Mouse (Mus musculus): ENCODE results near the gene Lingo1. TPM values are rescaled to one million over a fixed set of nuclear protein-coding genes. Genes with fewer than 3 reads are reported as not detected.

Gene Lingo1
- polyA plus RNA-seq, 1 experiment from 2014 or later = 1.3 TPM

DNA sequence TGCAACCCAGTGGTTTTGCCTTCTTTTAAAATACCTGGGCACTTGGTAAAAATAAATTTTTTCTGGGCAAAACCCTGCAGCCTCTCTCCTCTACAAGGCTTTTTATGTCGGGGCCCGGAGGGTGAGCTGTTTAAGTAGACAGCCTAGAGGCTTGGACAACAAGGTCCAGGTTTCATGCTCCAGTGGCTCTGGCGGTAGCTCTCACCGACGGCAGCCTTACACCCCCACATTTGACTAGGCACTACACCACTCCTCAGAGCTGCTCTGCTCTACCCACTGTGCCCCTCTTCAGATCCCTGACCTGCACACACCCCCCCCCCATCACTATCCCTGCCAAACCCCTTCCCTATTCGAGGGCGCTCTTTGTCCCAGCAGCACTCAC is 212.2 kb downstream of the Lingo1 start:
- no peaks in the 10 kb centered on the region for H3K4me1 ChIP-seq (ENCODE audit: insufficient read depth, low read depth, low read length)
- no peak for TF ChIP-seq EP300 (IDR thresholded peaks at IDR 0.05)
- TF ChIP-seq CTCF (IDR thresholded peaks at IDR 0.05) = no peak
- DNase-seq (ENCODE audit: low spot score) (no peak), ATAC-seq (no peak)
- 73% methylated on average over 7 of the region's 7 CpGs for WGBS
- H3K9ac ChIP-seq (replicated peaks; ENCODE audit: low read depth) = no peak overlapping the region
- H3K27me3 ChIP-seq (replicated peaks; ENCODE audit: insufficient read depth, low read length) = no peaks in the 10 kb centered on the region
- no peak overlapping the region for H3K4me2 ChIP-seq (replicated peaks; ENCODE audit: low read depth, low read length)
- no peak overlapping the region for H3K27ac ChIP-seq (ENCODE audit: low read length)
- no peak overlapping the region for H3K4me3 ChIP-seq (ENCODE audit: low read depth, low read length)
- H3K9me3 ChIP-seq (ENCODE audit: low read length) = no peaks in the 10 kb centered on the region
- no peaks in the 10 kb centered on the region for H3K36me3 ChIP-seq (ENCODE audit: insufficient read depth, low read length)

DNA sequence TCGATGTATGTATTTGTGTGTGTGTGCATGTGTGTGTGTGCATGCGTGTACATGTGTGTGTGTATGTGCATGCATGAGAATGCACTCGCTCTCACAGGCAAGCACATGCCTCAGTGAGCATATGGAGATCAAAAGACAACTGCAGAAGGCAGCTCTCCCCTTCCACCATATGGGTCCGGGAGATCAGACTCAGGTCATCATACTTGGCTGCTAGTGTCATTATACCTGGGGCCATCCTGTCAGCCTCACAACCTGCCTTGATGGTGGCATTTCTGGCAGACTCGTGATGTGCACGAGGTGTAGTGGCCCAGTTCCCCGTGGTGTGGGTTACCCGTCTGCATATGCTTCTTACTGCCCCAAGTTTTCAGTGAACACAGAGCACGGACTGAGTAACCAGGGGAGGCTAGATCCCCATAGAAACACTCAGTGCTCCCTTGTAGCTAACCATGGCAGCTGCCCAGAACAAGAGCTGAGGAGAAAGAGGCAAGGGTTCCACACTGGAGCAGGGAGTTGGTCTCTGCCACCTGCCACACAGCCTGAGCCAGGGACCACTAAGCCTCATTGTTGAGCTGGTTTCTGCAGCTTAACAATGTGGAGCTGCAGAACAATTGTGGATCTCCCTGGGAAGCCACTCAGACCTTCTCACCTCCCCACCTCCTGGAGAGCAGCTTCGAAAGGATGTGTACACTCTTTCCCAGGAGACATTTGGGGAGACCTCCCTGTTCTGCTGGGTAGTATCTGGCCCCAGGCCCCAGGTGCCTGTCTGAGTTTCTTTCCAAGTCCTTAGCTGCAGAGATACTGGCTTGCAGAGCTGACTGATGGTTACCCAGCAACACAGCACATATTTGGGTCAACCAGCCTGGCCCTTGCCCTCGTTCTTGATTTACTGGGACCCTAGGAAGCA is 212.9 kb downstream of the Lingo1 start:
- no peak overlapping the region for H3K4me3 ChIP-seq (ENCODE audit: low read depth, low read length)
- 67% methylated on average over 11 of the region's 11 CpGs for WGBS
- ATAC-seq = no peak
- no peak overlapping the region for H3K27ac ChIP-seq (ENCODE audit: low read length)
- H3K27me3 ChIP-seq (replicated peaks; ENCODE audit: insufficient read depth, low read length) = no peaks in the 10 kb centered on the region
- no peaks in the 10 kb centered on the region for H3K9me3 ChIP-seq (ENCODE audit: low read length)
- TF ChIP-seq EP300 (IDR thresholded peaks at IDR 0.05) (no peak), CTCF (IDR thresholded peaks at IDR 0.05) (no peak)
- H3K4me2 ChIP-seq (replicated peaks; ENCODE audit: low read depth, low read length) = no peak overlapping the region
- no peaks in the 10 kb centered on the region for H3K4me1 ChIP-seq (ENCODE audit: insufficient read depth, low read depth, low read length)
- no peak overlapping the region for H3K9ac ChIP-seq (replicated peaks; ENCODE audit: low read depth)
- no peaks in the 10 kb centered on the region for H3K36me3 ChIP-seq (ENCODE audit: insufficient read depth, low read length)
- DNase-seq (ENCODE audit: low spot score) = no peak

DNA sequence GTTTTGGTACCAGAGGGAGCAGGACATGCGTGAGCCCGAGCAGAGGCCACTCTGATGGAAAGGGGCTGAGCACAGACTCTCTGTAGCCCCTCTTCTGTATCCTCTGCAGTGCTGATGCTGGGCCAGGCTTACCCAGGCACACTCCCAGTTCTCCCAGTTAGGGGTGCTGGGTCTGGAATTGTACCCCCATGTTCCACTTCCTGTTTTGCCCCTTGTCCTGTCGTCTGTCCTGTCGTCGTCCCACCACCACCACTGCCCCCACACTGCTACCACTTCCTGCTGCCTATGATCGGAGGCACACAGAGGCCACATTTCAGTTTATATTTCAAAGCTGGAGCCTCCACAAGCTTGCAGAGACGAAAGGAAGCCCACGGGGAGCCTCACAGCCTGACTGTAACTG is 213.6 kb downstream of the Lingo1 start:
- ATAC-seq (no peak), DNase-seq (ENCODE audit: low spot score) (no peak)
- TF ChIP-seq EP300 (IDR thresholded peaks at IDR 0.05) (no peak), CTCF (IDR thresholded peaks at IDR 0.05) (no peak)
- Histone ChIP-seq H3K4me3 (ENCODE audit: low read depth, low read length) (no peak overlapping the region), H3K27me3 (replicated peaks; ENCODE audit: insufficient read depth, low read length) (no peaks in the 10 kb centered on the region), H3K27ac (ENCODE audit: low read length) (no peak overlapping the region), H3K36me3 (ENCODE audit: insufficient read depth, low read length) (no peaks in the 10 kb centered on the region), H3K4me2 (replicated peaks; ENCODE audit: low read depth, low read length) (no peak overlapping the region), H3K9ac (replicated peaks; ENCODE audit: low read depth) (no peak overlapping the region), H3K9me3 (ENCODE audit: low read length) (no peaks in the 10 kb centered on the region), H3K4me1 (ENCODE audit: insufficient read depth, low read depth, low read length) (no peaks in the 10 kb centered on the region)
- WGBS = 45% methylated on average over 8 of the region's 8 CpGs

DNA sequence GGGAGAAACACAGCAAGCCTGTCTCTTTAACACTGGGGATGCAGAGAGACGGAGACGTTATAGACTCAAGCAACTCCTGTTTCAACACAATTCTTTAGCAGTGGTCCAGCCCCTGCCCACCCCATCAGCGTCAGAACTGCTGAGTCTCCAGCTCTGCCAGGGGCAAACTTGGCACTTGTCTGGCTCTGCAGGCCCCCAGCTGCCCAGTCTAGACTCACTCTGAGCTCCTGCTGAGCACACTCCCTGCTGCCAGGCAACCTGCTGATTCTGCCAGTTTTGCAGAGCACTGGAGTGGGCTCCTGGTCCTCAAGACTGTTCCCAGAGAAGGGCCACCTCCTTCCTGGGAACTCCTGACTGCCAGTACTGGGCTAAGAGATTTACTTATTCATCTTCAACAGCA is 214.6 kb downstream of the Lingo1 start:
- 52% methylated on average over 3 of the region's 3 CpGs for WGBS
- H3K27ac ChIP-seq (ENCODE audit: low read length) = no peak overlapping the region
- no peaks in the 10 kb centered on the region for H3K9me3 ChIP-seq (ENCODE audit: low read length)
- TF ChIP-seq EP300 (IDR thresholded peaks at IDR 0.05) (no peak), CTCF (IDR thresholded peaks at IDR 0.05) (no peak)
- no peaks in the 10 kb centered on the region for H3K36me3 ChIP-seq (ENCODE audit: insufficient read depth, low read length)
- DNase-seq (ENCODE audit: low spot score) = no peak
- H3K4me1 ChIP-seq (ENCODE audit: insufficient read depth, low read depth, low read length) = no peaks in the 10 kb centered on the region
- H3K4me3 ChIP-seq (ENCODE audit: low read depth, low read length) = no peak overlapping the region
- no peak overlapping the region for H3K4me2 ChIP-seq (replicated peaks; ENCODE audit: low read depth, low read length)
- no peak overlapping the region for H3K9ac ChIP-seq (replicated peaks; ENCODE audit: low read depth)
- H3K27me3 ChIP-seq (replicated peaks; ENCODE audit: insufficient read depth, low read length) = no peaks in the 10 kb centered on the region
- no peak for ATAC-seq

DNA sequence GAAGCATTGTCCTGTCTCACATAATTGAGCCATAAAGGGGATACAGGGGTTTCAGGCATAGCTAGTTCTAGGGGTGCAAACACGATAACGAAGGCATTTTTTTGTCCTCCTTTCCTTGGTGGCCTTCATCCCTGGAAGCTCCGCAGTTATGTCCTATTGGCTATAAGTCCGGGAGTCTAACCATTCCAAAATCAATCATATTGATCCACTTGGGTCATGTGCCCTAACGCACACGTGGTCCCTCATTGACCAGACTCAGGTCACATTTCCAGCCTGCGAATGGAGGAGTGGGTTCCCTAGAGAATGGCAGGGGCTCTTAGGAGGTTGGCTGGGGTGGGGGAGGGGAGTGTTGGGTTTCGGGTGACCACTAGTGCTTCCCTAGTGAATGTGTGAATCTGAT is 215.3 kb downstream of the Lingo1 start:
- 70% methylated on average over 8 of the region's 8 CpGs for WGBS
- H3K9me3 ChIP-seq (ENCODE audit: low read length) = no peaks in the 10 kb centered on the region
- no peak overlapping the region for H3K9ac ChIP-seq (replicated peaks; ENCODE audit: low read depth)
- H3K4me2 ChIP-seq (replicated peaks; ENCODE audit: low read depth, low read length) = no peak overlapping the region
- no peak for ATAC-seq
- H3K36me3 ChIP-seq (ENCODE audit: insufficient read depth, low read length) = no peaks in the 10 kb centered on the region
- no peak for TF ChIP-seq EP300 (IDR thresholded peaks at IDR 0.05)
- no peak for TF ChIP-seq CTCF (IDR thresholded peaks at IDR 0.05)
- no peaks in the 10 kb centered on the region for H3K4me1 ChIP-seq (ENCODE audit: insufficient read depth, low read depth, low read length)
- DNase-seq (ENCODE audit: low spot score) = no peak
- no peaks in the 10 kb centered on the region for H3K27me3 ChIP-seq (replicated peaks; ENCODE audit: insufficient read depth, low read length)
- H3K27ac ChIP-seq (ENCODE audit: low read length) = no peak overlapping the region
- no peak overlapping the region for H3K4me3 ChIP-seq (ENCODE audit: low read depth, low read length)

DNA sequence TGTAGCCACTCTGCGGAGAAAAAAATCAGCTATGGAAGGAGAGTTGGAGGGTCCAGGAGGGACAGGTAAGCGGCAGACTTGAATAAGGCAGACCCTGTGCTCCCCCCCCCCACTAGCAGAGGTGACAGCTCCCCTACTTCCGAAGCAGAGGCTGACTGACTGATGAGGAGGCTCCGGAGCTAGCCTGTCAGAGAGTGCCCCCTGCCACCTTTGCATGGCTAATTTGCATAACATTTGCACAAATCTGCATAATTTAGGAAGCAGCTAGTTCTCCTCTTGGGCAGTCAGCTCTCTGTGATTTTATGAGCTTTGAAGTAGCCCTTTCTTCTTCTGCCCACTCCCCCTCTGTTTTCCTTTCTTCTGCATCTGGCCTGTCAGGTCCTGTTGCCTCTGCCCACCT is 216.2 kb downstream of the Lingo1 start:
- no peaks in the 10 kb centered on the region for H3K36me3 ChIP-seq (ENCODE audit: insufficient read depth, low read length)
- 19% methylated on average over 4 of the region's 4 CpGs for WGBS

More for the DNA sequence above, 216.2 kb downstream of the Lingo1 start:
- no peak for ATAC-seq
- no peak for DNase-seq (ENCODE audit: low spot score)
- Histone ChIP-seq H3K9me3 (ENCODE audit: low read length) (no peaks in the 10 kb centered on the region), H3K4me2 (replicated peaks; ENCODE audit: low read depth, low read length) (no peak overlapping the region), H3K4me1 (ENCODE audit: insufficient read depth, low read depth, low read length) (no peaks in the 10 kb centered on the region), H3K9ac (replicated peaks; ENCODE audit: low read depth) (no peak overlapping the region), H3K27me3 (replicated peaks; ENCODE audit: insufficient read depth, low read length) (no peaks in the 10 kb centered on the region), H3K4me3 (ENCODE audit: low read depth, low read length) (no peak overlapping the region), H3K27ac (ENCODE audit: low read length) (no peak overlapping the region)
- TF ChIP-seq CTCF (IDR thresholded peaks at IDR 0.05) = no peak
- TF ChIP-seq EP300 (IDR thresholded peaks at IDR 0.05) = no peak
